Mouse (Mus musculus): ENCODE results near the gene Kcnj6.

DNA sequence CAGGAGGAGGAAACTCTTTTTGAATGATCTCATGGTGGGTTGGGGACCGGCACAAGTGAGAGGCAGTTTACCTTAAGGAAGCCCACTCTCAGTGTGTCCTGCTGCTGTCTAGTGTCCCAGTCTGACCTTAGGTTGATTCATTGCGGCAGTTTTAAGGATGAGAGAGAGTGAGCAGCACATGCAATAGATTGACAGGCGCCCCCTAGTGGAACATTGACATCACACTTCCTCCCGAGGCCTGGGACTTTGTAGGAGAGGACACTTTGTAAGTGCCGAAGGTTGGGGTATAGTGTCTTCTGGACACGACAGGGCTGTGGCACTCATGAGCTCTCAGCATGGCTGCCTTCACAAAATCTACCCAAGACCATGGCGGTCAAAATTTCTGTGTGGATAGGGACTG lies 213.8 kb downstream of the Kcnj6 start:
- TF ChIP-seq CTCF (IDR thresholded peaks at IDR 0.05; ENCODE audit: control insufficient read depth, insufficient read depth, low read length) (peak; percentile 29; the same call in 1 of the 2 replicates), POLR2A (IDR thresholded peaks at IDR 0.05; ENCODE audit: borderline replicate concordance, control insufficient read depth, low read depth, low read length) (no peak)
